Mouse (Mus musculus) cerebellum, adult 11 months (tissue): Measurements from ENCODE around the gene Spp1.

Experiments used
- DNase-seq: peaks from one replicate; pipeline ENCODE4 v3.0.0; 2022

Gene Spp1

GRCm38 (mm10) chr5:104434835-104435301 lies at the start of gene Spp1:
Gene Spp1 (plus strand): TSS chr5:104435118.
- no peak for DNase-seq

GRCm38 (mm10) chr5:104385521-104385920 lies 49.4 kb upstream of the Spp1 start:
- no peak for DNase-seq

GRCm38 (mm10) chr5:104386908-104387307 lies 48.0 kb upstream of the Spp1 start:
- DNase-seq: no peak

DNA sequence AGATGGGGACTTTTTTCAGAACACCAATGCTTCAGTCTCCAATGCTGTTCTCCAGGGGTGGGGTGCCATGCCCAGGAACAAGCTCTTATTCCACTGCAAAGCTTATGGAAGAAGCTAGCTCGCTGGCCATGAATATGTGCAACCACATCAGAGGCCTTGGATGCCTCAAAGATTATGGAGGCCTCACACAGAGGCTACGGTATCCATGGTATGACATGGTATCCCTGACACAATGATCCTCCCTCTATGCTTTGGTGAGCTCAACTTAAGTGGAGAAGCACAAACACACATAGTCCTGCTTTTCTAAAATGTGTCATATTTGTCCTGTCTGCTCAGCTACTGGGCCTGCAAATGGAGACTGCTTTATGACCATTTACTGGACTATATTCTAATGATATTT lies 44.0 kb upstream of the Spp1 start:
- no peak for DNase-seq

GRCm38 (mm10) chr5:104392784-104393183 lies 42.1 kb upstream of the Spp1 start:
- DNase-seq: no peak

DNA sequence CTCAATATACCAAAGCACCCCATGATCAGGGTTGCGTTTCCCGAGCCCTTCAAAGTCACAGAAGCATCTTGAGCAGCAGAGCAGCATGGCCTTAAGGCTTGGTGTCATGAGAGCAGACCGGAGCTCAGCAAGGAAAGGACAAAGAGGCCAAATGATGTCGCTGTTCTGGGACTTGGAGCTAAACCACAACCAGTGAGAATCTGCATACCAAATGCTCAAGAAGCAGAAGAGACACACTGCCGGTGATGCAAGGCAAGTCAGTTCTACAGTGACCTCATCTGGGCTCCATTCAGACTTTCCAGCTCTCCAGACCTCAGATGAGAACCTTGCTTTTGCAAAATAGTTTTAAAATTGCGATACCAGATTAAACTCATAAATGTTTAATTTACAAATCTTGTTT lies 38.6 kb upstream of the Spp1 start:
- DNase-seq: no peak

DNA sequence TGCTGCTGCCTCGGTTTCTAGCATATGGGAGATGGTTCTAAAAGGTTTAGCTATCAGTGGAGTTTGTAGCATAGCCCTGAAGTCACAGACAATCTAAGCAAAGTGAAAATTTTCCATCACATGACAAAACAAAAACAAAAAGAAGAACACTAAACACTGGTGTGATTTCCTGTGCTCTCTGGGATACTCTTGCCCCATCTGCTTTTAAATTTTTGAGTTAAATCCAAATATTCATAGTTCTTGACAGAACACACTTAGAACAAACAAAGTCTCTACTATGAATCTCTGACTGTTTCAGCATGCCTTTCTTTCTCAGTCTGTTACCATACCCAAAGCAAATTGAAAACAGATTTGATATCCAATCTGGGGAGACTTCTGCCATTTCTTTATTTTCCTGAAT lies 36.9 kb upstream of the Spp1 start:
- DNase-seq: no peak

GRCm38 (mm10) chr5:104399291-104399950 lies 35.5 kb upstream of the Spp1 start:
- DNase-seq: no peak

DNA sequence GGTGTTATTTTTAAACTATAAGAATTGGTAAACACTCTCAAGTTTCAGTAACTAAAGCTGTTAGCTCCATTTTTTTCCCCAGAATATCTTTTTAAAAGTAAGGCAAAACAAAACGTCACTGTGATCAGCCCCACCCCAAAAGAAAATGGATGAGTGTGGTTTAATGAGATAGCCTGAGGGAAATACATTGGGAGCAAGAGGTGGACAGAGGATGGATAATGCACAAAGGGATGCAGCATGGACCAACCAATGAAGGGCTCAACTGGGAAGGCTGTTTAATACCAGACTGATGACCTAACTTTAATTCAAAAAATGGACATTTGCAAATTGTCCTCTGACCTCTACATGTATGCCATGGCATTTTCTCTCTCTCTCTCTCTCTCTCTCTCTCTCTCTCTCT lies 34.9 kb upstream of the Spp1 start:
- DNase-seq: no peak

DNA sequence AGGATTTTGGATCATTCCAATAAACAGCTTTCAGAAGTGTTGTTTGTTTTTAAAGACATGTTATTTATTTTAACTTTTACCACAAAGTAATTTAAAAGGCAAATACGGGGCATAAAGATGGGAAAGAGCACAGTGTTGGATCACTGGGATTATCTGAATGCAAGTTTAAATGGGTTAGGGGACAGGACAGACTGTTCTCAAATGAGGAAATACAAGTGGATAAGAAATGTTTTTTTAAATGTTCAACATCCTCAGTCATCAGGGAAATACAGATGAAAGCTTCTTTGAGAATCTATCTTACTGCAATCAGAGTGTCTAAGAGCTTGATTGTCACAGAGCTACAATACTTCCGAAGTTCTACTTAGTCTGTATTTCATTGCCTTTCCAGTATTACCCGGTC lies 32.3 kb upstream of the Spp1 start:
- no peak for DNase-seq

DNA sequence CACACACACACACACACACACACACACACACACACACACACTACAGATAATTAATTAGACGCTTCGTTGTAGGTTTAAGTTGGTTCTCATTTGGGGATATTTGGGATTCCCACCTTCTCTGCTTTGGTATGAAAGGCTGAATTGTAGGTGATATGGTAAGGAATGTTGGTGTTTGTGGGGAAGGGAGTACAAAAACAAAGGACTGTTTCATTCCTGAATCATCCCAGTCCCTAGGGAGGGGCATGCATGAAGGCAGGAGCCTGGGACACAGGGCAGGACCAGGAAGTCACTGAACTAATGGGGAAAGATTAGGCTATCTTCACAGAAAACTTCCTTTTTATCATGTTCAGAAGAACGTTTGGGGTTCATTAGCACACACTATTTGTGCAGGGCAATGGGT lies 31.6 kb upstream of the Spp1 start:
- DNase-seq: no peak

DNA sequence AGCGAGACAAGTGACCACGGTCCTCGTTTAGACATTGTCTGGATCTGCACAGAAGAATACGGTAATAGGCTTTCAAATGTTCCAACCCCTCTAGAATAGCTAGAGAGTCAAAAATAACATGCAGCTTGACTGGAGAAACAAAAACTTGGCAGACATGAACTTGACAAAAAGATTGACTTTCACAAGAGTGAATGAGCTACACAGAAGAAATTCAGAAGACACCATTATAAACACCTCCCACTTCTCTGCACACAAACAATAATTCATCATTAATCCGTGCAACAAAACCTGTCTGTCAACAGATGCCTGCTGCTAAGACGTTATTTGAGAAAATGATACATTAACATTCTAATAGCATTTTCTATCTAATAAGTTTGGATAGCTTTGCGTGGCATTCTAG lies 30.4 kb upstream of the Spp1 start:
- no peak for DNase-seq

DNA sequence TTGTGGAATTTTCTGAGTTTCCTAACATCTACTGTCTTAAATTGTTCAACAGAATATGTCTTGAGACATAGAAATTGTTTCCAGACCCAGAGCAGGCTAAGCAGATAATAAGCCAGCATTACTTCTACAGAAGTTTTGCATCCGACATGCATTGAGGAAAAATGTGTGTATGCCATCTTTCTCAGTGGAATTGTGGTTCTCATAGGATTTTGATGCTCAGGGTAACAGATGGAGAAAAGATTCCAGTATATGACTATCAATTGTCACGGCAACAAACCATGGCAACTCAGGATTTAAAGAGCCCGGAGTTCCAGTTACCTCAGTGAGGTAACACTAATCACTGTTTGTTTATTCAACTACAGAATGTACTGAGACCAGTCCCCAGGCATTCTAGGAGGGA lies 29.9 kb upstream of the Spp1 start:
- DNase-seq: no peak

GRCm38 (mm10) chr5:104406756-104407155 lies 28.2 kb upstream of the Spp1 start:
- DNase-seq: no peak

- no peak for DNase-seq
Observed at GRCm38 (mm10) chr5:104407541-104408231, 27.2 kb upstream of the Spp1 start.

DNA sequence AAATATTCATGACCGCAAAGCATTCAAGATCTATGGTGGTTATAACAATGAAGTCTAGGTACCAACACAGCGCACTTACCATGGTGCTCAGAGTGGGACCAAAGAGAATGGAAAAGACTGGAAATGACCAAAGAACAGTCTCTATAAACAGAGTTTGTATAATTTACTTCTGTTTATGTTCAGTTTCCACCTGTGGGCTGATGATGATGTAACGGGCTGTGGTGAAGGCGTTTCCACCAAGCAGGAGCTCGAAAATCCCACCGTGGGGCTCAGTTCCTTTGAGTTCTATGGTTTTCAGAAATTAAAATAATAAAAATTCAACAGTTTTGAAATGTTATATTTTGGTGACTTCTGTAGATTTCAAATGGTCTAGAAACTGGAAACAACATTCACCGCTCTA lies 26.4 kb upstream of the Spp1 start:
- DNase-seq: no peak

DNA sequence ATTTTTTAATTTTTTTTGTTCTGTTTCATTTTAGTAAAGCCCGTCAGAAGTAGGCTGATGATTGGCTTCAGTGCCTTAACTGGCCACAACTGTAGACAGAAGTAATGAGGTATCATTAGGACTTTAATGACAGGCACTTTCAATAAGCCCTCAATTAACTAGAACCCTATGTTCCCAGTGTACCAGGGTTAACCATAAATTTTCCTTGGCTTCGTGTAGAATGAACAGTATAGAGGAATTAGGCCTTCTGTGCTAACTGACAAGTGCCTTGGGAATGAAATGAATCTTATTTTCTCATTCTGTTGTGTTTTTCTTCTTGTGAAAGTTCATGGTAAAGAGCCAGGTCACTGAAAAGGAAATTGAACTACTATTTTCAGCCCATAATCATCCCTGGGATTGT lies 18.9 kb upstream of the Spp1 start:
- DNase-seq: no peak

- no peak for DNase-seq
Observed at GRCm38 (mm10) chr5:104417028-104417427, 17.9 kb upstream of the Spp1 start.

- DNase-seq: no peak
Observed at GRCm38 (mm10) chr5:104417721-104418120, 17.2 kb upstream of the Spp1 start.

DNA sequence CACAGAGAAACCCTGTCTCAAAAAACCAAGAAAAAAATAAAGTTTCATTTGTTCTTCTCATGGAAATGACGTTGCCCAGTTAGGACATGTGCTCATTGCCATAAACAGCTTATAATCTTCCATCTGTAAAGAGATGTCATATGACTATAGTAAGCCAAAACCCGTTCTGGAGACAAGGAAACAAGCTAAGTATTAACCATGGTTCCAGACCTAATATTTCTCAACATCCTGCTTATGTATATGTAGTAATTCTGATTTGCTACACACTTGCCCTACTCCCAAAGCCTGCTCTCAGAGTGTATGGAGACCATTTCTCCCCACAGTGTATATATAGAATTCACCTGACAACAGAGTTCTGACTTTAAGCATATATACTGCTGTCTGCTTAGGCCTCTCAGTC lies 12.9 kb upstream of the Spp1 start:
- no peak for DNase-seq

DNA sequence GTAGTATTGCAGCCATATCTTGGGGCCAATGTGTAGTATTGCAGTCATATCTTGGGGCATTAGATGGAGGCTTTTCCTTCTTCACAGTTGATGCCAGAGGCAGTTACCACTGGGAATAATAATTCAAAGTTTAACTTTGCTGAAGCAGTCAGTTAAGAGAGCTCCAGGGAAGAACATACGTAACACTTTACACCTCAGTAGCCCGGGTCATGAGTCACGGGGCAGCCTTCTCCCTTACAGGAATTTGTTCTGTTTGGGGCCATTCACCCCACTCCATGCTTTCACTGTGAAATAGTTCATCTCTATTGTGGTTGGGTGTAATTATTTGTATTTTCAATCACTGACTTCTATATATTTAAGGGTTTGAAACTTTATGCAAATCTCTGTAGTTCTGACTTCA lies 11.1 kb upstream of the Spp1 start:
- DNase-seq: no peak

DNA sequence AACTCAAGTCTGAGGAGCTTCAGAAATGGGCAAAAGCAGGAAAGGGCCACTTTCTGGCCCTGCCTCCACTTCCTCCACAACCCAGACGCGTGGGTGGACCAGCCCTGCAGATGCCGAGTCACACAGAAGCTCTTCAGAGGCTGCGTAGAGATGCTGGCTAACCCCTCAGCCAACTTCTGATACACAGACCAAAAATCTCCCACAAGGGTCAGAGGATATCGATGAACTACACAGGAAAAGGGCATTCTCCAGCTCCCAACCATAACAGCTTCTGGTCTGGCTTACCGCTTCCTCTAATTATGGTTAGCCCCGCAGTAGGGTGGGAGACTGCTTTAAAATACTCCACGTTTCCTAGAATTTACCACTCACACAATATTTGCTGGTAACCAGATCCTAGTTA lies 9.0 kb upstream of the Spp1 start:
- no peak for DNase-seq

DNA sequence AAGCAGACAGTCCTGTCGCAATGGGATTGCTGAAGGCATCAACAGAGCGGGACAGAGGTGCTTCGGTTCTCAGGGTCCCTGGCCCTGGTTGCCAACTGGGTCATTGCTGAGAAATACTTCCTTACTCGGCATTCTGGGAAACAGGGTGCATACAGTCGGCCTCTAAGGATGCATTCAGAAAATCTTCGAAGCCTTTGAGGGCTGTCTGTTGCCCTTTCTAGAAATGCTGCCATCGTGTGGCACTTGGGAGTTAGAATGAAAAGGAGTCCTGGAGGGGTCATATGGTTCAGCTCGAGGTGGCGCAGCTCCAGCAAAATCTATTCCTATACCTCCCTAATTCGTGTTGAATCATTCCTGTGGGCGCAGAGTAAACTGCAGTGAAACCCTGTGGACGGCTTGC lies 2.0 kb upstream of the Spp1 start:
- DNase-seq: no peak

GRCm38 (mm10) chr5:104433968-104434565 lies 851 bp upstream of the Spp1 start:
- DNase-seq: no peak
